Mouse (Mus musculus): ENCODE data around the gene Uba7.

- no peak for TF ChIP-seq USF1 (IDR thresholded peaks at IDR 0.05; ENCODE audit: low read depth, low read length)
- no peak for TF ChIP-seq CHD2 (IDR thresholded peaks at IDR 0.05; ENCODE audit: low read length)
- no peak for TF ChIP-seq CTCF (IDR thresholded peaks at IDR 0.05 in 2 of 3, conservative IDR thresholded peaks at IDR 0.05 in 1 of 3; ENCODE audit: control insufficient read depth in 1 of 3, insufficient read depth in 1 of 3, low read depth in 2 of 3, low read length in 3 of 3, poor library complexity in 1 of 3, severe bottlenecking in 1 of 3)
- no peak for TF ChIP-seq NRF1 (IDR thresholded peaks at IDR 0.05; ENCODE audit: insufficient read depth, low read depth, low read length, poor library complexity, severe bottlenecking)
- no peak for TF ChIP-seq TAL1 (IDR thresholded peaks at IDR 0.05; ENCODE audit: low read length)
- no peak for TF ChIP-seq SIN3A (IDR thresholded peaks at IDR 0.05; ENCODE audit: low read length)
- TF ChIP-seq MAFK (IDR thresholded peaks at IDR 0.05; ENCODE audit: borderline replicate concordance, low read depth, low read length) = no peak
- no peak for TF ChIP-seq RAD21 (IDR thresholded peaks at IDR 0.05; ENCODE audit: low read depth, low read length)
- no peak for TF ChIP-seq ZMIZ1 (IDR thresholded peaks at IDR 0.05; ENCODE audit: low read depth, low read length)
- TF ChIP-seq KAT2A (conservative IDR thresholded peaks at IDR 0.05; ENCODE audit: low read depth, low read length) = no peak
- TF ChIP-seq POLR2A (IDR thresholded peaks at IDR 0.05; ENCODE audit: control insufficient read depth in 1 of 2, insufficient read depth in 1 of 2, low read depth in 1 of 2, low read length in 2 of 2, poor library complexity in 1 of 2) = no peak
- no peak for TF ChIP-seq ZC3H11A (IDR thresholded peaks at IDR 0.05; ENCODE audit: low read depth, low read length)
- no peak for TF ChIP-seq MAZ (IDR thresholded peaks at IDR 0.05; ENCODE audit: low read depth, low read length)
These were observed 12.6 kb downstream of the Uba7 start for GRCm38 (mm10) chr9:107987950-107988349.

Data from MEL (cell line).